Mouse (Mus musculus) left cerebral cortex, adult 8-10 months (tissue): ENCODE results near the gene Pld4. TPM values are rescaled to one million over a fixed set of nuclear protein-coding genes. Genes with fewer than 3 reads are reported as not detected.

Experiments
- DNase-seq, 2 experiments: peaks; one replicate each; pipeline ENCODE4 v3.0.0; 2022; ENCODE audit warnings: low spot score in 2 of 2
- total RNA-seq, 4 experiments: library from RNA; stranded (reverse); gene quantifications; 2 replicates each; pipeline ENCODE4 v1.2.4; 2022

The Pld4 gene
- total RNA-seq, 4 experiments from 2014 or later: 10.0 to 22.8 (median 16.5) TPM

DNA sequence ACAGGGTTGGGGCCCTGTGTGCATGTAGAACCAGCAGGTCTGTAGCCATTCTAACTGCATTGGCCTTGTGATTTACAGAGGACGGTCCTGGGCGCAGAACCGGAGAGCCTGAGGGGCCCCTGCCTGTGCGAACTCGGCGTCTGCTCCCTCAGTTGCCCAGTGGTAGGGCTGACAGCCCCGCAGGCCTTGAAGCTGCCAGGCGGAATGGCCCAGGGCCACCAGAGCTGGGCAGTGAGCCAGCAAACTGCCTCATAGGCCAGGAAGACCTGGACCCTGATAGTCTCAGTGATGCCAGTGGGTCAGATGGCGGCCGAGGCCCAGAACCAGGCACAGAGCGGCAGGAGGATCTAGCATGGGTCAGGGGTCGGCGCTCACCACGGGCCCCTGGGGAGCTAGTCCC lies 22.7 kb upstream of the Pld4 start:
- DNase-seq: no peak

- DNase-seq: no peak
These were observed 22.0 kb upstream of the Pld4 start for GRCm38 (mm10) chr12:112738281-112739022.

- DNase-seq: no peak
These were observed 21.4 kb upstream of the Pld4 start for GRCm38 (mm10) chr12:112739023-112739568.

GRCm38 (mm10) chr12:112742768-112743167 lies 17.7 kb upstream of the Pld4 start:
- DNase-seq: no peak

GRCm38 (mm10) chr12:112743168-112743975 lies 17.1 kb upstream of the Pld4 start:
- DNase-seq: peak; percentile 64 to 85

- no peak for DNase-seq
These were observed 16.2 kb upstream of the Pld4 start for GRCm38 (mm10) chr12:112744211-112744610.

DNA sequence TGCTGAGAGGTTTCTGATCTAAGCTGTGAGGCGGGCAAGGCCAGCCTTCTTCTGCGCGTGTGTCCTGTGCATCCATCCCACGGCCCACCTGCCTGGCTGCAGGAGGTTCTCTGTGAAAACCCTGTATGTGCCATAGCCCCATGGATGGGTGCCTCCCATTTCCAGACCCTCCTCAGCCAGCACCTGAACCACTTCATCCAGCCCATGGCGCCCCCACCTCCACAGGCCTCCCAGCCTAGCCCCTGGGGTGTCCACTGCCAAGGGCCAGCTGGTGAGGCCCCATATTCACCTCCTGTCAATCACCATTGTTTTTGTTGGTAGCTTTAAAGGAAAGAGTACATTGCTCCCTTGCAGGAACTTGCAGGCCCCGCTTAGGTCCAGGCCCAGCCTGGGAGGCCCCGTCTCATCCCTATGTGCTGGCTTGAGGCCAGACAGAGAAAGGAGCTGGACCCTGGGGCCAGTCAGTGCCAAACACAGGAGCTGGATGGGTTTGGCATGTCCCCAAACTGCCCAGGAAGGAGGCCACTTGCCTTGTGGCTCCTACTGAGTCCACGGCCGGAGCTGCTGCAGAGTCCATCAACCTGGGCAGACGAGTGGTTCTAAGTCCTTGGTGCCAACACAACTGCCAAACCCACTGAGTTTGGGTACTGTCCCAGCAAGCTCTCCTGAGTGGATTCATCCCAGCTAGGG lies 15.4 kb upstream of the Pld4 start:
- DNase-seq: no peak

GRCm38 (mm10) chr12:112745716-112746115 lies 14.7 kb upstream of the Pld4 start:
- no peak for DNase-seq

GRCm38 (mm10) chr12:112746461-112746807 lies 14.0 kb upstream of the Pld4 start:
- no peak for DNase-seq

DNA sequence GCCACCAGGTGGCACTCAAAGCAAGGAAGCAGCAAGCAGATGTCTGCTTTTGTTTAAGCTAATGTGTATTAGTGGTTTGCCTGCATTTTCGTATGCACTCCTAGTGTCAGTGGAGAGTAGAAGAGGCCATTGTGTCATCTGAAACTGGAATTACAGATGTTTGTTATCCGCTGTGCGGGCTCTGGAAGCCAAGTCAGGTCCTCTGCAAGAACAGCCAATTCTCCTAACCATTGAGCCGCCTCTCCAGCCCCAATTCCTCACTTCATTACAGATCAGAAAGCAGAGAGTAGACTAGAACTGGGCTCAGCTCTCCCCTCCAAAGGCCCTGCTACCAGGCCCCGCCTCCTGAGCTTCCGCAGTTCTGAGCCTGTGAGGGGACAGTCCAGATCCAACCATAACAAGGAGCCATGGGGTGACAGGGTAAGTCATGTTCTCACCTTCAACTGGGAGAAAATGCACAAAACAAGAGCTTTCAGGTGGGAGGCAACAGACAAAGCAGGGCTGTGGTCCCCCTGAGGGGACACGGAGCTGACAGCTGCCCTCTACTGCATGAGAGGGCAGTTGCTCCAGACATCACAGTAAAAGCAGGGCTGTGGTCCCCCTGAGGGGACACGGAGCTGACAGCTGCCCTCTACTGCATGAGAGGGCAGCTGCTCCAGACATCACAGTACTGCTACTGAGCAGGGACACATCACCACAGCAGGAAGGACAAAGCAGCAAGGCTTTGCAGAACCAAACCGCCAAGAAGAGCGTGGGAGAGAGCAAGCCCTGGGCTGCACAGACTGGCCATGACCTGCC lies 13.4 kb upstream of the Pld4 start:
- no peak for DNase-seq

GRCm38 (mm10) chr12:112747606-112747970 lies 12.9 kb upstream of the Pld4 start:
- no peak for DNase-seq

DNA sequence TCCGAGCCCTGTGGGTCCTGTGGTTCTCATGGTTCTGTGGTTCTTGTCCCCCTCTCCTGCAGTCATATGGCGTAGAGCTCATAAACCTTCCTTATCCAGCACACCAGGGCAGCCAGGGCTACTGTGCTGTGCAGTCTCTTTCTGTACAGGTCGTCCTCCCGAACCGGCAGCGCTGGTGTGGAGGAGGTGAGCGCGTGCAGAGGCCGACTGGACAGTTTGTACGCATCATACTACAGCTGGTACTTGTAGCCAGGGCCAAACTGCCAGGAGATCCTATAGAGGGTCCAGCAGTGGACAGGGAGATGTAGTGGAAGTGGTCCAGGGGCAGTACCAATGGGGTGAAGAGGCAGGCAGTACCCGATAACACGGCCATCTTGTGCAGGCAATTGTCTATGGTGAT lies 9.5 kb upstream of the Pld4 start:
- DNase-seq: no peak

DNA sequence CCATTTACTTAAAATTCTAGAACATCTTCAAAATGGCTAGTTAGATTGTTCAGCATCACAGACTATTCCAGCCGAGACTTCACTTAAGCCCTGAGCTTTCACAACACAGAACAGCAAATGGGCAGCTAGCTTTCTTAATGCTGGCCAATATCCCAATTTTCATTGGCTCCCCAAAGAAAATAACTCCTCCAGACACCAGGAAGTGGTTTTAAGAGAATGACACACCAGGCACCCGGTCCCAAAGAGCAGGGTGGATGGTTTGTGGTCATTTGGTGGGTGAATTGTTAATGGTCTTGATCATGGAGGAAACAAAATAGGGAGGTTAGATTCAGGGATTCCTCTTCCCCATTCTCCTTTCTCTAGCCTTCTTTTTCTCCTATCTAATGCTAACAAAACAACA lies 8.1 kb upstream of the Pld4 start:
- no peak for DNase-seq

GRCm38 (mm10) chr12:112755900-112756299 lies 4.6 kb upstream of the Pld4 start:
- no peak for DNase-seq

DNA sequence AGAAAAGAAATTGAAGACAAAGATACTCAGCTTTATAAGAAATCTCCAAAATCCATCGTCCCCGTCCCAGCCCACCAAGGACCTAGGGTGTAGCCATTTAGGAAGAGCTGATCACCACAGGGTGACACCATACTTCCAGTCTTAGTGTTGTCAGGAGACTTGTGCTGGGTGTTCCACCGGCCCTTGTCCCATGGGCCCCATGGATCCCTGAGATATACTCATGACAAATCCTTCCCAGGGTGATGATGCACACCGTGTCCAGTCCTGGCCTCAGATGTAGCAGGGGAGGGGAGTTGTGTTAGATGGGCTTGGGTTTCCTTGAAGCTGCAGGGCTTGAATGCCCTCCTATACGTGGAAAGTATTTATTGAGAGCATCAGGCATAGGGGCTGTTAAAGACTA lies 2.6 kb upstream of the Pld4 start:
- no peak for DNase-seq

DNA sequence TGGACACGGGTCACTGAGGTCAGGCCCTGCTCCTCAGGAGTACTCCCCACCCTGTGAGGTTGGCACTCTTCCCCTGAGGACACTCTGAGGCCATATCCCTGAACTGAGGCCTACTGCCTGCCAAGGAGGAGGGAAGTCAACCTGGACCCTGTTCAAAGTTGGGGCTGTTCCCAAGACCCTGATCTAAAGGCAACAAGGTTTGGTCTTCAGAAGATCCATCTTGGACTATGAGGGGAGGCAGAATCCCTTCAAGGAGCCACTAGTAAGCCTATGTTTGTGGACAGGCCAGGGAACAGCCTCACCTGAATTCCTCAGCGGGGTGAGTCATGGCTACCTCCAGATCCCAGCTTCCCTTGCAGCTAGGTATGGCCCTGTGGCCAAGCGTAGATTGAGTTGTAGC lies 984 bp upstream of the Pld4 start:
- no peak for DNase-seq

- DNase-seq: no peak
These were observed 956 bp downstream of the Pld4 start for GRCm38 (mm10) chr12:112761411-112761810.

DNA sequence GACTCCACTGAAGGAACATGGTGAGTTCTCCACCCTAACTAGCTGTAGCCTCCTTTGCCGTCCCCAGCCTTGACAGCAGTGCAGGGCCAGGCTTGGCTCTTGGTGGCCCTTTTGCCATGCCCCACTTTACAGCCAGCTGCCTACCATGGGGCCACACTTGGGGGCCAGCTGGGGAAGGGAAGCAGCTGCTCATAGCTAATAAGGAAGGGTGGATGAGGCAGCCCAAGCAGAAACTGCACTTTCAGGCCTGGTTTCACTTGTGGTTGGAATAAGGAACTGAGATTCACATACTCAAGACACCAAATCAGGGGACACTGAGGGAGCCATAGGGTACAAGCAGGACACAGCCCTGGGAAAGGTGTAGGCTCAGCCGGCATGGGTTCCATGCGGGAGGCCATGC lies 1.6 kb downstream of the Pld4 start:
- DNase-seq: no peak

- DNase-seq: no peak
These were observed 2.7 kb downstream of the Pld4 start for GRCm38 (mm10) chr12:112763176-112763575.

- no peak for DNase-seq
These were observed 3.7 kb downstream of the Pld4 start for GRCm38 (mm10) chr12:112764141-112764540.

GRCm38 (mm10) chr12:112764991-112765390 lies 4.5 kb downstream of the Pld4 start:
- DNase-seq: no peak
